Comparison of ENCODE assay signal across 8 mouse cellular contexts in genomic region chr10:83359451-83359850, GRCm38 (mm10). TPM values are rescaled to one million over a fixed set of nuclear protein-coding genes. Genes with fewer than 3 reads are reported as not detected.
A peak's percentile ranks its signal among the peaks of the same experiment; 100 is the strongest.
DNase-seq lines count a peak whose midpoint lies in the region; ATAC-seq lines count a peak whose summit lies in the region.

No protein-coding gene starts in this region.

- ATAC-seq in lung, embryonic 15.5 days (ENCODE audit: borderline replicate concordance, extremely low read depth, low FRiP score, low TSS enrichment): no peak
- no peak for ATAC-seq in forebrain, embryonic 14.5 days
- no peak; the same call in 1 of the 2 replicates for ATAC-seq in limb, embryonic 13.5 days (ENCODE audit: low FRiP score, low read depth)
- no peak for ATAC-seq in stomach, embryonic 15.5 days (ENCODE audit: insufficient read depth, low FRiP score, low read depth)
- no peak for ATAC-seq in frontal cortex, adult (ENCODE audit: low TSS enrichment)

- peaks cover 19% of the 10 kb centered on the region for H3K36me3 ChIP-seq in lung, embryonic 15.5 days
- H3K36me3 ChIP-seq in forebrain, embryonic 14.5 days (ENCODE audit: control insufficient read depth, insufficient read depth, low read length): peaks cover 22% of the 10 kb centered on the region
- H3K36me3 ChIP-seq in limb, embryonic 13.5 days: peaks cover 22% of the 10 kb centered on the region
- peaks cover 13% of the 10 kb centered on the region; the same call in 1 of the 2 replicates for H3K36me3 ChIP-seq in stomach, embryonic 15.5 days

- peak overlapping the region; percentile 92 for H3K4me3 ChIP-seq in lung, embryonic 15.5 days
- H3K4me3 ChIP-seq in forebrain, embryonic 14.5 days (ENCODE audit: low read depth, low read length): peak overlapping the region; percentile 92
- H3K4me3 ChIP-seq in limb, embryonic 13.5 days: peak overlapping the region; percentile 91
- H3K4me3 ChIP-seq in stomach, embryonic 15.5 days (replicated peaks): peak overlapping the region; percentile 91

- peak overlapping the region; percentile 81 for H3K4me2 ChIP-seq in lung, embryonic 15.5 days
- peak overlapping the region; percentile 80 for H3K4me2 ChIP-seq in forebrain, embryonic 14.5 days (ENCODE audit: low read length)
- peak overlapping the region; percentile 84 for H3K4me2 ChIP-seq in limb, embryonic 13.5 days (replicated peaks)
- peak overlapping the region; percentile 85 for H3K4me2 ChIP-seq in stomach, embryonic 15.5 days

- peaks cover 20% of the 10 kb centered on the region for H3K4me1 ChIP-seq in lung, embryonic 15.5 days
- H3K4me1 ChIP-seq in forebrain, embryonic 14.5 days (ENCODE audit: control insufficient read depth, insufficient read depth, low read length): peaks cover 7% of the 10 kb centered on the region
- peaks cover 15% of the 10 kb centered on the region for H3K4me1 ChIP-seq in limb, embryonic 13.5 days
- peaks cover 9% of the 10 kb centered on the region for H3K4me1 ChIP-seq in stomach, embryonic 15.5 days

- H3K9me3 ChIP-seq in lung, embryonic 15.5 days: no peaks in the 10 kb centered on the region
- no peaks in the 10 kb centered on the region for H3K9me3 ChIP-seq in forebrain, embryonic 14.5 days (replicated peaks; ENCODE audit: control insufficient read depth, low read length)
- no peaks in the 10 kb centered on the region for H3K9me3 ChIP-seq in limb, embryonic 13.5 days
- H3K9me3 ChIP-seq in stomach, embryonic 15.5 days: no peaks in the 10 kb centered on the region

- peak overlapping the region; percentile 22; the same call in 1 of the 2 replicates for H3K9ac ChIP-seq in lung, embryonic 15.5 days
- peak overlapping the region; percentile 85 for H3K9ac ChIP-seq in forebrain, embryonic 14.5 days (ENCODE audit: low read length)
- no peak overlapping the region for H3K9ac ChIP-seq in limb, embryonic 13.5 days
- no peak overlapping the region for H3K9ac ChIP-seq in stomach, embryonic 15.5 days

- WGBS in lung, embryonic 15.5 days: 89% methylated on average over 4 of the region's 4 CpGs
- WGBS in forebrain, embryonic 14.5 days: 90% methylated on average over 4 of the region's 4 CpGs
- WGBS in limb, embryonic 13.5 days: 74% methylated on average over 4 of the region's 4 CpGs
- WGBS in stomach, embryonic 15.5 days: 73% methylated on average over 4 of the region's 4 CpGs

- DNase-seq in lung, postnatal 4 days: no peak
- no peak for DNase-seq in forebrain, embryonic 14.5 days (ENCODE audit: low spot score)
- DNase-seq in urinary bladder, postnatal 4 days (ENCODE audit: low spot score in 2 of 2): no peak
- DNase-seq in gastrocnemius, adult 18-20 months (ENCODE audit: low spot score): no peak

- no peak overlapping the region for H3K27ac ChIP-seq in lung, embryonic 15.5 days
- peak overlapping the region; percentile 74 for H3K27ac ChIP-seq in forebrain, embryonic 14.5 days (ENCODE audit: low read depth, low read length)
- no peak overlapping the region; the same call in 1 of the 2 replicates for H3K27ac ChIP-seq in limb, embryonic 13.5 days
- H3K27ac ChIP-seq in stomach, embryonic 15.5 days: peak overlapping the region; percentile 57

- no peaks in the 10 kb centered on the region for H3K27me3 ChIP-seq in lung, embryonic 15.5 days
- no peaks in the 10 kb centered on the region for H3K27me3 ChIP-seq in forebrain, embryonic 14.5 days (replicated peaks; ENCODE audit: control insufficient read depth, insufficient read depth, low read length)
- H3K27me3 ChIP-seq in limb, embryonic 13.5 days: no peaks in the 10 kb centered on the region
- no peaks in the 10 kb centered on the region for H3K27me3 ChIP-seq in stomach, embryonic 15.5 days (replicated peaks)

RNA-seq across cellular contexts. Expression of gene D10Wsu102e, which starts 0.6 kb away (rescaled TPM):
- polyA plus RNA-seq in lung, embryonic 15.5 days (2015; fragmentation: Nextera tagmentation; extraction: Ambion mirVana): 0.65 and 0.67 TPM in 2 replicates
- polyA plus RNA-seq in forebrain, embryonic 14.5 days (2014; fragmentation: Nextera tagmentation; extraction: Ambion mirVana): 0.74 and 0.89 TPM in 2 replicates
- polyA plus RNA-seq in limb, embryonic 13.5 days (2015; fragmentation: Nextera tagmentation; extraction: Ambion mirVana): 0.69 and 0.76 TPM in 2 replicates
- 0.63 and 0.64 TPM in 2 replicates for polyA plus RNA-seq in stomach, embryonic 15.5 days (2015; fragmentation: Nextera tagmentation; extraction: Ambion mirVana)
- under 1 TPM; 0.45 to 0.53 TPM for total RNA-seq in gastrocnemius, adult 18-20 months (2021)

RNA-seq across cellular contexts. Expression of gene Slc41a2, which starts 21.8 kb away (rescaled TPM):
- polyA plus RNA-seq in lung, embryonic 15.5 days (2015; fragmentation: Nextera tagmentation; extraction: Ambion mirVana): 0.73 and 0.79 TPM in 2 replicates
- 3.6 and 5.3 TPM in 2 replicates for polyA plus RNA-seq in forebrain, embryonic 14.5 days (2014; fragmentation: Nextera tagmentation; extraction: Ambion mirVana)
- polyA plus RNA-seq in limb, embryonic 13.5 days (2015; fragmentation: Nextera tagmentation; extraction: Ambion mirVana): 1.2 and 1.5 TPM in 2 replicates
- 0.86 and 1.4 TPM in 2 replicates for polyA plus RNA-seq in stomach, embryonic 15.5 days (2015; fragmentation: Nextera tagmentation; extraction: Ambion mirVana)
- under 1 TPM; 0.50 to 0.53 TPM for total RNA-seq in gastrocnemius, adult 18-20 months (2021)

Comparison
In these comparisons a context has a peak if more than half of its experiments do, and no peak if none do; other contexts are left out.
1. H3K27ac ChIP-seq: peak in forebrain, embryonic 14.5 days (single experiment) and stomach, embryonic 15.5 days (single experiment); none in lung, embryonic 15.5 days (single experiment) and limb, embryonic 13.5 days (single experiment).
2. H3K9ac ChIP-seq: peak in lung, embryonic 15.5 days (single experiment) and forebrain, embryonic 14.5 days (single experiment); none in limb, embryonic 13.5 days (single experiment) and stomach, embryonic 15.5 days (single experiment).
3. Peak in every context shown above with its lines, with median percentiles within 50 percentile points of each other: H3K4me2 ChIP-seq and H3K4me3 ChIP-seq.